Mouse (Mus musculus): Measurements from ENCODE around the gene Gm3233. TPM values are rescaled to one million over a fixed set of nuclear protein-coding genes. Genes with fewer than 3 reads are reported as not detected.
"Not testable (repeated sequence)": the region's sequence is repeated elsewhere in the genome, so short reads cannot be mapped to it uniquely, and the experiment has no call there.

Gene Gm3233
- polyA plus RNA-seq, 1 experiment = not detected

DNA sequence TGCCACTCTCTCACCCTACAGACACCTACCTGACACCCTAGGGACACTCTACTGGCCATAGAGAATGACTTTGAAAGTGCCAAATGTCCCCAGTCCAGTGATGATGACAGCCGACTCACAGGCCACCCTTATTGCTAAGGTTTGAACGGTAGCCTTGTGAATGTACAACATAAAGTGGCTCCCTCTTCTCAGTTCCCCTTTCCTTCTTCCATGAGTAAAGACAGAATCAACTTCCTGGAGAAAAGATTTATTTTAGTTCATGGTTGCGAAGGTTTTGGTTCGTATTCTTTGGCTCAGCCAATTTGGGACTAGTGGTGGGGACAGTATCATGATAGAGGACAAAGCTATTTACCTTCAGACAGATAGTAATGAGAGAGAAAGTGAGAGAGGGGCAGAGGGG is 20.6 kb downstream of the Gm3233 start:
- WGBS = 73% methylated on average over 4 of the region's 4 CpGs
- no peaks in the 10 kb centered on the region for H3K36me3 ChIP-seq (ENCODE audit: control insufficient read depth, insufficient read depth, low read length)
- TF ChIP-seq CTCF (conservative IDR thresholded peaks at IDR 0.05; ENCODE audit: insufficient read depth, insufficient read length, low read depth, low read length) = no peak
- TF ChIP-seq POLR2A (IDR thresholded peaks at IDR 0.05; ENCODE audit: low read depth, low read length) = no peak

DNA sequence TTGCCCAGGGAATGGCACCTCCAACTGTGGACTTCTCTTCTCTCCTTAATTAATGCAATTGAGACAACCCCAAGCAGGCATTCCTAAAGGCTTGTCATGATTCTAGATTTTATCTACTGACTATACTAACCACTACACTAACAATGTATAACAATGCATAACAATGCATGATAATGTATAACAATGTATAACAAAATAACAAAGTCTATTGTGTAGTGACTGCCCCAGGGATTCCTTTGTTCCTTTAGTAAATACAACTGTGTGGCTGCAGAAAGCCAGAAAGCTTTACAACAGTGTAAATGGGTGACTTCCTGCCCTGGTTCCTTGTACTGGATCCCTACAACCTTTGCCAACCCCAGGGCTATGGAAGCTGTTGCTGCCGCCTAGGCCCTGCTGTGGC is 23.6 kb downstream of the Gm3233 start:
- DNase-seq = no peak
- 93% methylated on average over 1 of the region's 1 CpGs for WGBS
- H3K4me3 ChIP-seq (ENCODE audit: insufficient read depth, low read depth, low read length) = no peak overlapping the region
- H3K27me3 ChIP-seq (replicated peaks; ENCODE audit: control insufficient read depth, insufficient read depth, low read length) = no peaks in the 10 kb centered on the region
- H3K27ac ChIP-seq (ENCODE audit: insufficient read depth, low read depth, low read length) = no peak overlapping the region
- TF ChIP-seq POLR2A (IDR thresholded peaks at IDR 0.05; ENCODE audit: low read depth, low read length) (no peak), CTCF (conservative IDR thresholded peaks at IDR 0.05; ENCODE audit: insufficient read depth, insufficient read length, low read depth, low read length) (no peak)
- no peaks in the 10 kb centered on the region for H3K4me1 ChIP-seq (ENCODE audit: control insufficient read depth, insufficient read depth, low read length)
- no peaks in the 10 kb centered on the region for H3K36me3 ChIP-seq (ENCODE audit: control insufficient read depth, insufficient read depth, low read length)

More for the DNA sequence above, 20.6 kb downstream of the Gm3233 start:
- DNase-seq = no peak
- no peaks in the 10 kb centered on the region for H3K27me3 ChIP-seq (replicated peaks; ENCODE audit: control insufficient read depth, insufficient read depth, low read length)
- no peak overlapping the region for H3K27ac ChIP-seq (ENCODE audit: insufficient read depth, low read depth, low read length)
- H3K4me1 ChIP-seq (ENCODE audit: control insufficient read depth, insufficient read depth, low read length) = no peaks in the 10 kb centered on the region
- H3K4me3 ChIP-seq (ENCODE audit: insufficient read depth, low read depth, low read length) = no peak overlapping the region

DNA sequence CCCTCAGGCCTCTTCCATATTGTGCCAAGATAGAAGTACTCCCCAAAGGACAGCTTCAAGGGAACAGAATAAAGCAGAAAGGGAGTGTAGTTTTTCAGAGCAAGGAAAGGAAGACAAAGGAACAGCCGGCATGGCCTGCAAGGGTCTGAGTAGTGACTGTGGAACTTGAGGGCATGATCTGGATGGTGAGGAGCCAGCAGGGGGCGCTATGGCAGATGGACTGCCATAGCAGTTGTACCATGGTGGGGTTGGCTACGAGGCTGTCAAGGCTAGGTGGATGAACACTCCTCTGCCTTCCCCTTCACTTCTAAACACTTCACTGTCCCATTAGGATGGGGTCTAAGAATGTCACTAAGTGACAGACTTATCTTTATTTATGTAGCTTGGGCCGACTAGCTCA is 30.2 kb downstream of the Gm3233 start:
- 52% methylated on average over 4 of the region's 4 CpGs for WGBS
- Histone ChIP-seq H3K4me3 (ENCODE audit: insufficient read depth, low read depth, low read length) (no peak overlapping the region), H3K27me3 (replicated peaks; ENCODE audit: control insufficient read depth, insufficient read depth, low read length) (no peaks in the 10 kb centered on the region), H3K4me1 (ENCODE audit: control insufficient read depth, insufficient read depth, low read length) (no peaks in the 10 kb centered on the region), H3K36me3 (ENCODE audit: control insufficient read depth, insufficient read depth, low read length) (no peaks in the 10 kb centered on the region), H3K27ac (ENCODE audit: insufficient read depth, low read depth, low read length) (no peak overlapping the region)
- TF ChIP-seq CTCF (conservative IDR thresholded peaks at IDR 0.05; ENCODE audit: insufficient read depth, insufficient read length, low read depth, low read length) (peak; percentile 44), POLR2A (IDR thresholded peaks at IDR 0.05; ENCODE audit: low read depth, low read length) (no peak)
- peak; percentile 4 for DNase-seq

DNA sequence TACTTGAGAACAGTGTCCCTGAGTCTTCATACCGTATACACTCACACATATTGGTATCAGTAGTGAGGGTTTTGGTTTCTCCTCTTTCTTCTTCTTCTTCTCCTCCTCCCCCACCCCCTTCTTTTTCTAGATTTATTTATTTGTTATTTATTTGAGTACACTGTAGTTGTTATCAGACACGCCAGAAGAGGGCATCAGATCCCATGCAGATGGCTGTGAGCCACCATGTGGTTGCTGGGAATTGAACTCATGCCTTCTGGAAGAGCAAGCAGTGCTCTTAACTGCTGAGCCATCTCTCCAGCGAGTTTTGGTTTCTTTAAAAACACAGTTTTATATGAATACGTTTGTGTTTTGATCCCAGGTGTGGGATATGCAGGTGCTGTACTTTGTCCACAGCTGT is 31.2 kb downstream of the Gm3233 start:
- Histone ChIP-seq H3K4me1 (ENCODE audit: control insufficient read depth, insufficient read depth, low read length) (no peaks in the 10 kb centered on the region), H3K27ac (ENCODE audit: insufficient read depth, low read depth, low read length) (no peak overlapping the region), H3K27me3 (replicated peaks; ENCODE audit: control insufficient read depth, insufficient read depth, low read length) (no peaks in the 10 kb centered on the region), H3K4me3 (ENCODE audit: insufficient read depth, low read depth, low read length) (no peak overlapping the region), H3K36me3 (ENCODE audit: control insufficient read depth, insufficient read depth, low read length) (no peaks in the 10 kb centered on the region)
- TF ChIP-seq CTCF (conservative IDR thresholded peaks at IDR 0.05; ENCODE audit: insufficient read depth, insufficient read length, low read depth, low read length) (0 out of 2 replicates have a peak, but pooled peaks have one; percentile 17), POLR2A (IDR thresholded peaks at IDR 0.05; ENCODE audit: low read depth, low read length) (no peak)
- 66% methylated on average over 4 of the region's 4 CpGs for WGBS
- no peak for DNase-seq

DNA sequence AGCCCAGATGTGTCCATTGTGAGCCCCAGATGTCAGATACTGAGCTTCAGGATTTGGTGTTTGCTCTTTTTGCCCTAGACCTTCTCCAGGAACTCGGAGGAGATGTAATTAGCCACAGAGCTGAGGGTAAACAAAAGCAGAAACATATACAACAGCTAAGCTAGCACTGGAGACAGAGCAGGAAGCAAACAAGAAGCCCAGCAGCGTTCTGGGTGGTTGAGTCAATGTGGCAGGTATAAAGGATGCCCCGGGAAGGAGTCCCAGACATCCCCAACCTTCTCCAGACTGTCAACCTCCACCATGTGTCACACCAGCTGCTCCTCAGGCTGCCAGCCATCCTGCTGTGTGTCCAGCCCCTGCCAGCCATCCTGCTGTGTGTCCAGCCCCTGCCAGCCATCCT is 33.3 kb downstream of the Gm3233 start, which contains the start of gene Gm10100:
Gm10100 (plus strand) TSS at position 301 of the 400 bp plus-strand sequence.
- no peaks in the 10 kb centered on the region for H3K4me1 ChIP-seq (ENCODE audit: control insufficient read depth, insufficient read depth, low read length)
- 36% methylated on average over 3 of the region's 3 CpGs for WGBS
- H3K4me3 ChIP-seq (ENCODE audit: insufficient read depth, low read depth, low read length) = no peak within 1 kb of the TSS
- DNase-seq = no peak
- no peaks in the 10 kb centered on the region for H3K27me3 ChIP-seq (replicated peaks; ENCODE audit: control insufficient read depth, insufficient read depth, low read length)
- no peaks in the 10 kb centered on the region for H3K36me3 ChIP-seq (ENCODE audit: control insufficient read depth, insufficient read depth, low read length)
- no peak within 1 kb of the TSS for H3K27ac ChIP-seq (ENCODE audit: insufficient read depth, low read depth, low read length)
- TF ChIP-seq POLR2A (IDR thresholded peaks at IDR 0.05; ENCODE audit: low read depth, low read length) (no peak), CTCF (conservative IDR thresholded peaks at IDR 0.05; ENCODE audit: insufficient read depth, insufficient read length, low read depth, low read length) (no peak)

DNA sequence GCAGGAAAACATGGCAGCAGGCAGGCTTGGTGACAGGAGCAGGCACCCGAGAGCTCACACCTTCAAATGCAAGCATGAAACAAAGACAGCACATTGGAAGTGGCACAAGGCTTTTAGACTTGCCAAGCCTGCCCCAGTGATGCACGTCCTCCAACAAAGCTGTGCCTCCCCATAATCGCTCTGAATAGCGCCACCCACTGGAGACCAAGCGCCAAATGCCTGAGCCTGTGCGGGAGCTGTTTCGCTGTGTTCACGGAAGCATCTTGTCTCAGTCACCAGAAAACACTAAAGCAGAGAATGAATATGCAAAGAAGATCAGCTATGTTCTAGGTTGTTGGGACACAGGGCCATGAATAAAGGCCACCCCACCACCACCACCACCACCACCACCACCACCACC is 34.6 kb downstream of the Gm3233 start:
- no peak for DNase-seq
- H3K27ac ChIP-seq (ENCODE audit: insufficient read depth, low read depth, low read length) = no peak overlapping the region
- no peaks in the 10 kb centered on the region for H3K36me3 ChIP-seq (ENCODE audit: control insufficient read depth, insufficient read depth, low read length)
- WGBS = 74% methylated on average over 8 of the region's 8 CpGs
- H3K27me3 ChIP-seq (replicated peaks; ENCODE audit: control insufficient read depth, insufficient read depth, low read length) = no peaks in the 10 kb centered on the region
- TF ChIP-seq POLR2A (IDR thresholded peaks at IDR 0.05; ENCODE audit: low read depth, low read length) = no peak
- 0 out of 2 replicates have a peak, but pooled peaks have one; percentile 3 for TF ChIP-seq CTCF (conservative IDR thresholded peaks at IDR 0.05; ENCODE audit: insufficient read depth, insufficient read length, low read depth, low read length)
- H3K4me1 ChIP-seq (ENCODE audit: control insufficient read depth, insufficient read depth, low read length) = no peaks in the 10 kb centered on the region
- H3K4me3 ChIP-seq (ENCODE audit: insufficient read depth, low read depth, low read length) = no peak overlapping the region

DNA sequence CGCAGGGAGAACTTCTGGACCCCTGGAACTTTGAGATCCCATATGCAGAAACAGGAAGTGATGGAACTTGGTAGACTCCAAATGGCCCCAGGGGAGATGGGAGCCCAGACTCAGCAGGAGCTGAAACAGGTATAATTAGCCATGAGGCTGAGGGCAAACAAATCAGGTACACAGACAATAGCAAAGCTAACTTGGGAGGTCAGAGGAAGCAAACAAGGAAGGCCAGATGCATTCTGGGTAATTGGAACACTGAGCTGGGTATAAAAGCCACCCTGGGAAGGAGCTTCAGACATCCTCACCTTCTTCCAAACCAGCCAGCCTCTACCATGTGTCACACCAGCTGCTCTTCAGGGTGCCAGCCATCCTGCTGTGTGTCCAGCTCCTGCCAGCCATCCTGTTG is 39.2 kb downstream of the Gm3233 start, which contains the start of gene Krtap12-1:
Krtap12-1 (plus strand) TSS at position 301 of the 400 bp plus-strand sequence.
- not testable (repeated sequence) for H3K4me1 ChIP-seq (ENCODE audit: control insufficient read depth, insufficient read depth, low read length); DNase-seq; H3K27ac ChIP-seq (ENCODE audit: insufficient read depth, low read depth, low read length); H3K36me3 ChIP-seq (ENCODE audit: control insufficient read depth, insufficient read depth, low read length); H3K4me3 ChIP-seq (ENCODE audit: insufficient read depth, low read depth, low read length); H3K27me3 ChIP-seq (replicated peaks; ENCODE audit: control insufficient read depth, insufficient read depth, low read length)
- WGBS = 95% methylated on average over 1 of the region's 1 CpGs

DNA sequence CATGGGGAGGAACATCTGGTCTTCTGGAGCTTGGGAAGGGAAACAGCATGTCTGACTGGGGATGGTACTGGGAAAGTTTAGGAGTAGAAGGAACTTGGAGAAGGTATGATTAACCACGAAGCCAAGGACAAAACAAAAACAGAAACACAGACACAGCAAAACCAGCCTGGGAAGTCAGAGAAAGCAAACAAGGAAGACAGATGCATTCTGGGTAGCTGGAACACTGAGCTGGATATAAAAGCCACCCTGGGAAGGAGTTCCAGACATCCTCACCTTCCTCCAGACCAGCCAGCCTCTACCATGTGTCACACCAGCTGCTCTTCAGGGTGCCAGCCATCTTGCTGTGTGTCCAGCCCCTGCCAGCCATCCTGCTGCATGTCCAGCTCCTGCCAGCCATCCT is 44.0 kb downstream of the Gm3233 start, which contains the start of gene Gm10142:
Gm10142 (plus strand) TSS at position 301 of the 400 bp plus-strand sequence.
- 92% methylated on average over 1 of the region's 1 CpGs for WGBS
- Histone ChIP-seq H3K27ac (ENCODE audit: insufficient read depth, low read depth, low read length) (no peak within 1 kb of the TSS), H3K4me1 (ENCODE audit: control insufficient read depth, insufficient read depth, low read length) (no peaks in the 10 kb centered on the region), H3K4me3 (ENCODE audit: insufficient read depth, low read depth, low read length) (no peak within 1 kb of the TSS), H3K36me3 (ENCODE audit: control insufficient read depth, insufficient read depth, low read length) (no peaks in the 10 kb centered on the region), H3K27me3 (replicated peaks; ENCODE audit: control insufficient read depth, insufficient read depth, low read length) (no peaks in the 10 kb centered on the region)
- no peak for DNase-seq
- TF ChIP-seq POLR2A (IDR thresholded peaks at IDR 0.05; ENCODE audit: low read depth, low read length) (no peak), CTCF (conservative IDR thresholded peaks at IDR 0.05; ENCODE audit: insufficient read depth, insufficient read length, low read depth, low read length) (no peak)

Data from kidney, adult 2 months (tissue).